Comparison of ENCODE assay signal across 13 mouse cellular contexts in the genomic region with DNA sequence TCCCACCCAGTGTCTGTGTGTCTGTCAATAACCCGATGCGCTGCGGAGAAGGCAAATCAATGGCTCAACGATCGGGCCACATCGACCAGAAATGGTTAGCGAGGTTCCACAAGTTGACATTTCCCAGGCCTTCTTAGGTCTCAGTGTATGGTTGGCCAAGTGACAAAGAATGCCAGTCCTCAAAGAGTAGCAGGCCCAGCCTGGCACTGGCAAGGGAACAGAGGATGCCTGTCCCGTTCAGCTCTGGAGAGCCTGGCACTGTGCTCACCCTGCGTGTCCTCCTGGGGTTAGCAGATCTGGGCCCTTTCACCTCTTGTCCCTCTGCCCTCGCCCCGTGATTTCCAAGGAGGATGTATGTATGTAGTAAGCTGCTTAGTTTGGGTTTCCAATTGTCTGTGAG. TPM values are rescaled to one million over a fixed set of nuclear protein-coding genes. Genes with fewer than 3 reads are reported as not detected.
"Had no signal": no experiment of that assay in that cellular context is flagged by ENCODE, and none has a peak within 500 bp of the region (broad histone marks: within the 10 kb centered on the region; RNA-seq: fewer than 3 reads in every experiment).

No protein-coding gene starts in this region.

- DNase-seq: kidney, adult 9 months; kidney, postnatal 36 days; layer of hippocampus, postnatal 36 days; liver; liver, embryonic 13.5 days; liver, postnatal 0 days; lung, postnatal 14 days; retina, postnatal 1 day; right cerebral cortex, postnatal 25 days; thymus, postnatal 4 days had no signal

RNA-seq across cellular contexts. Expression of a gene that starts 25.6 kb away (rescaled TPM):
- polyA plus RNA-seq: kidney, postnatal 0 days; limb, embryonic 12.5 days; liver, embryonic 13.5 days; liver, postnatal 0 days; macrophage had no signal
